Mouse (Mus musculus): ENCODE results near the gene Epor. TPM values are rescaled to one million over a fixed set of nuclear protein-coding genes. Genes with fewer than 3 reads are reported as not detected.

Epor gene
- polyA plus RNA-seq, 1 experiment from 2014 or later, result 1.0 TPM

DNA sequence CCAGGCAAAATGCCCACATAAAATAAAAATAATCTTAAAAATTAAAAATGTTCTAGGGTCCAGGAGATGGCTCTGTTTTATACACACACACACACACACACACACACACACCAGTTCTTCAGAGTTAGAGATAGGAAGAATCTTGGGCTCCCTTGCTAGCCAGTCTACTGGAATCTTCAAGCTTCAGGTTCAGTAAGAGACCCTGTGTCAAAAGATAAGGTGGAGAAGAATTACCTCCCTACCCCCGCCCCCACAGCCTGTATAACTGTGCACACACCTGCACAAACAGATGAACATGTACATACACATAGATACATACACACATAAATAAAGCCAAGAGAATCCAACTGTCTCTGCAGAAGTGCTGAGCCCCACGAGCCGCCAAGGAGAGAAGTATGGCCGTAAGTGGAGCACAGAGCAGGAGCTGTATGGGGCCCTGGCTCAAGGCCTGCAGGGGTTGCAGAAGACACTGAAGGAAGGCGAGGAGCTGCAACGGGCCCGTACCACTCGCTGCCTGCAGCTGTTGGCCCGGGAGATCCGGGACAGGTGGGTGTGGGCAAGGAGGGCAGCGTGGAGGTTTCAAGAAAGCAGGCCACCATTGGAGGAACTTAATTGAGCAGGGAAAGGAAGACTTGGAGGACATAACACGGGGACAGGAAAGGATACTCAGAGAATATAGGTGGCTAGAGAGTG lies 30.7 kb downstream of the Epor start:
- Histone ChIP-seq H3K9ac (replicated peaks) (no peak overlapping the region), H3K27me3 (replicated peaks) (no peaks in the 10 kb centered on the region), H3K9me3 (replicated peaks) (no peaks in the 10 kb centered on the region), H3K27ac (replicated peaks) (no peak overlapping the region), H3K4me1 (peaks cover 17% of the 10 kb centered on the region), H3K4me2 (no peak overlapping the region), H3K4me3 (replicated peaks) (no peak overlapping the region), H3K36me3 (no peaks in the 10 kb centered on the region)
- WGBS, result 65% methylated on average over 12 of the region's 12 CpGs
- no peak for ATAC-seq (ENCODE audit: low FRiP score)

DNA sequence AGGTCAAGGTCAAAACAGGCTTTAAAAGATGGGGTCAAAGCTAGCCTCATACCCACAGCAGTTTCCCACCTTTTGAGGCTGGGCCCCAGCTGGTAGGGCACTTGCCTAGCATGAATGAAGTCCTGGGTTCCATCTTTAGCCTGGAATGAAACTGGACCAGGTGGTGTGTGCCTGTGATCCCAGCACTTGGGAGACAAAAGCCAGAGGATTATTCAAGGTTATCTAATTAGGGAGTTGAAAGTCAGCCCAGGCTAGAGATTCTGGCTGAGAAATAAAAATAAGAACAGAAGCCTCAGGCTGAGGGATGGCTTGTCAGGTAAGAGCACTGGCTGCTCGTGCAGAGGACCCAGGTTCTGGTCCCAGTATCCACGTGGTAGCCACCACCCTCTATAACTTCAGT lies 31.3 kb downstream of the Epor start:
- Histone ChIP-seq H3K27ac (replicated peaks) (no peak overlapping the region), H3K4me2 (no peak overlapping the region), H3K4me3 (replicated peaks) (no peak overlapping the region), H3K36me3 (no peaks in the 10 kb centered on the region), H3K27me3 (replicated peaks) (no peaks in the 10 kb centered on the region), H3K9ac (replicated peaks) (no peak overlapping the region), H3K4me1 (peaks cover 17% of the 10 kb centered on the region), H3K9me3 (replicated peaks) (no peaks in the 10 kb centered on the region)
- ATAC-seq (ENCODE audit: low FRiP score), result no peak
- 64% methylated on average over 2 of the region's 2 CpGs for WGBS

DNA sequence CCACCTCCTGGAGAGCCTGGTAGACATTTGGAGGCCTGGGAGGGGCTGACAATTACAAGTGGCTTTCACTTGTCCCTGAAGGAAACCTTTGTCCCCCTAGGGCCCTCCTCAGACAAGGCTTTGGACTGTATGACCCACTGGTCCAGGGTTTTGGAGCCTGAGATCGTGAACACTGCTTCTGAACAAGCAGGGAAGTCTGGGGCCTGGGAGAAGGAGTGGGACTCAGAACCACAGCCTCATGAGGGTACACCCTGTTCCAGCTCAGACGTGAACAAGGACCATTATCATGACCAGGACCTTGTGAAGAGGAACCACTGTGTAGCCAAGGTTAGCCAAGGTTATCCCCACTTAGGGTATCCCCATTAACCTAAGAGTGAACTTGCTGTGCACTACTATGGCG lies 34.1 kb downstream of the Epor start:
- Histone ChIP-seq H3K4me3 (replicated peaks) (no peak overlapping the region), H3K27me3 (replicated peaks) (no peaks in the 10 kb centered on the region), H3K36me3 (no peaks in the 10 kb centered on the region), H3K27ac (replicated peaks) (no peak overlapping the region), H3K9me3 (replicated peaks) (no peaks in the 10 kb centered on the region), H3K4me1 (peaks cover 18% of the 10 kb centered on the region), H3K4me2 (no peak overlapping the region), H3K9ac (replicated peaks) (no peak overlapping the region)
- ATAC-seq (ENCODE audit: low FRiP score), result no peak
- 82% methylated on average over 3 of the region's 3 CpGs for WGBS

DNA sequence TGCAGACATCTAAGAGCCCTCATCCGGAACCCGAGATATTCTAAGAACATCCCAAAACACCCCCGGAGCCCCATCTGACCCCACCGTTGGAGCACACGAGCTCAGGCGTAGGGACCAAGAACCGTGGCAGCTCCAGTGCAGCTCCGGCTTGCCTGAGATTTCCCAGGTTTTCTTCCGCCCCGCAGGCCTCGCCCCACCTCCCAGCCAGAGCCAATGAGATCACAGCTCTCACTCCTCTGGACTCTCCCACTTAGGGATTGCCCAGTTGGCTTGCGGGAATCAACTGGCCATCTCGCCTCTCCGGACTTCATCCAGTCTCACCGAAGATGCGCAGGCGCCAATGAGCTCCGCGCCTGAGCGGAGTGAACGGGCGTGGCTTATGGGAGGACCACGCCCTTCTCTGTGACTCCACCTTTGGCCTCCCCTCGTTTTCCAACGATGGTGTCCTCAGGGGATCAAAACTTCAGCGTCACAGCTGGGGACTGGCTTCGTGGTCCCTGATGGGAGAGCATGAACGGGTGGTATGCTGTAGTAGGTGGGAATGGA lies 36.0 kb downstream of the Epor start, which contains the start of the genes Ccdc159 and Tmem205:
Ccdc159 (plus strand) TSS at position 264 of the 546 bp plus-strand sequence.
Tmem205 (minus strand) TSS at position 349 of the 546 bp plus-strand sequence.
- H3K27ac ChIP-seq (replicated peaks), result peak within 1 kb of the TSS; percentile 80
- peak; percentile 96 for ATAC-seq (ENCODE audit: low FRiP score)

DNA sequence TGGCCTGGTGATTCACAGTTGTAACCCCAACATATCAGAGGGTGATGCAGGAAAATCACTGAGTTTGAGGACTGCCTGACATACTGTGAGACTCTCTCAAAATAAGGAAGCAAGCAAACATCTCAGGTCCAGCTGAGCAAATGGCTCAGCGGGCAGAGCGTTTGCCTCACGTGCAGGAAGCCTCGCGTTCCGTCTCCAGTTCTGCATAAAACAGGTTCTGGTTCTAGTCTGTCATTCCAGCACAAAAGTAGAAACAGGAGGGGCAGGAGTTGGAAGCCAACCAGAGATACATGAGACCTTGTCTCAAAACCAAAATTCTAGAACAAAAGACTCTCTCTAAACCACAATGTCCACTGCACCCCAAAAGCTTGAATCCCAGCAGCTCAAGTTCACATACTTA lies 36.5 kb downstream of the Epor start:
- peak overlapping the region; percentile 59 for H3K4me2 ChIP-seq
- H3K4me1 ChIP-seq, result peaks cover 18% of the 10 kb centered on the region
- peak overlapping the region; percentile 52 for H3K4me3 ChIP-seq (replicated peaks)
- peak; percentile 6; the same call in 1 of the 2 replicates for ATAC-seq (ENCODE audit: low FRiP score)
- no peaks in the 10 kb centered on the region for H3K9me3 ChIP-seq (replicated peaks)
- no peaks in the 10 kb centered on the region for H3K27me3 ChIP-seq (replicated peaks)
- peaks cover 1% of the 10 kb centered on the region; the same call in 1 of the 2 replicates for H3K36me3 ChIP-seq
- peak overlapping the region; percentile 80 for H3K27ac ChIP-seq (replicated peaks)
- WGBS, result 0% methylated on average over 6 of the region's 6 CpGs
- peak overlapping the region; percentile 71 for H3K9ac ChIP-seq (replicated peaks)

More for the DNA sequence above, 36.0 kb downstream of the Epor start, which contains the start of the genes Ccdc159 and Tmem205:
- Histone ChIP-seq H3K27me3 (replicated peaks) (no peaks in the 10 kb centered on the region), H3K4me1 (peaks cover 18% of the 10 kb centered on the region), H3K9me3 (replicated peaks) (no peaks in the 10 kb centered on the region), H3K4me2 (peak within 1 kb of the TSS; percentile 59), H3K9ac (replicated peaks) (peak within 1 kb of the TSS; percentile 71), H3K4me3 (replicated peaks) (peak within 1 kb of the TSS; percentile 52), H3K36me3 (no peaks in the 10 kb centered on the region)
- WGBS, result under 1% methylated on average over 28 of the region's 28 CpGs

DNA sequence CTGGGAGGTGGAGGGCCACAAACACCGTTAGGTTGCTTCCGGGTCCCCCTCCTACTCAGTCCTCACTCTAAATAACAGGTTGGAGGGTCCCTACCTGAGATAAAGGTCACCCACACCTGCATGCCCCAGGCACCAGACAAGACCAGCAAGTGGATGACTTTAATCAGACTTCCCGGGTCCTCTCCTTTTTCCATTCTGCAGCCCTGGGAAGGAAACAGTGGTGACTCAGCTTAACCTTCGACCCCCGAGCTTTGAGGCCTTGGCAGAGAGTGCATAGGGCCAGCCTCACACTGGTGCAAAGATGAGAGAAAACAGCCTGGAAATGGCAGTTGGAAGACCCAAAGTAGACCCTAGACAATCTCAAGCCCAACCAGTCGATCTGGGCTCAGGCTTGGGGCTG lies 37.2 kb downstream of the Epor start:
- Histone ChIP-seq H3K27ac (replicated peaks) (peak overlapping the region; percentile 80; the same call in 1 of the 2 replicates), H3K9ac (replicated peaks) (peak overlapping the region; percentile 71), H3K4me2 (peak overlapping the region; percentile 59), H3K36me3 (peaks cover 2% of the 10 kb centered on the region; the same call in 1 of the 2 replicates), H3K9me3 (replicated peaks) (no peaks in the 10 kb centered on the region), H3K27me3 (replicated peaks) (no peaks in the 10 kb centered on the region), H3K4me1 (peaks cover 18% of the 10 kb centered on the region), H3K4me3 (replicated peaks) (peak overlapping the region; percentile 52)
- no peak for ATAC-seq (ENCODE audit: low FRiP score)
- WGBS, result 81% methylated on average over 6 of the region's 6 CpGs

DNA sequence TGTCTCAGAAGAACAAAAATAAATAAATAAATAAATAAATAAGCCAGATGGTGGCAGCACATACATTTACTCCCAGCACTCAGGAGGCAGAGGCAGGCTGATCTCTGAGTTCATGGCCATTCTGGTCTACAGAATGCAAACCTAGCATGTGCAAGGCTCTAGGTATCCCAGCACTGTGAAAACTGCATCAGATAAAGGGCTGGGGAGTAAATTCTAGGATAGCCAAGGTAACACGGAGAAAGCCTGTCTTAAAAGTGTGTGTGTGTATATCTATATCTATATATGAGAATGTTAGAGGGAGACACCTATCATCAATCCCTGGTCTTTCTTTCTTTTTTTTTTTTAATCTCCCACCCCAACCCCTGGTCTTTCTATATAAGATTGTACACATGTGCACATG lies 37.8 kb downstream of the Epor start:
- H3K36me3 ChIP-seq, result peaks cover 2% of the 10 kb centered on the region; the same call in 1 of the 2 replicates
- no peak overlapping the region for H3K4me3 ChIP-seq (replicated peaks)
- no peak overlapping the region for H3K9ac ChIP-seq (replicated peaks)
- H3K27me3 ChIP-seq (replicated peaks), result no peaks in the 10 kb centered on the region
- WGBS, result 96% methylated on average over 1 of the region's 1 CpGs
- H3K4me2 ChIP-seq, result no peak overlapping the region
- H3K4me1 ChIP-seq, result peaks cover 18% of the 10 kb centered on the region
- no peaks in the 10 kb centered on the region for H3K9me3 ChIP-seq (replicated peaks)
- no peak for ATAC-seq (ENCODE audit: low FRiP score)
- H3K27ac ChIP-seq (replicated peaks), result no peak overlapping the region

DNA sequence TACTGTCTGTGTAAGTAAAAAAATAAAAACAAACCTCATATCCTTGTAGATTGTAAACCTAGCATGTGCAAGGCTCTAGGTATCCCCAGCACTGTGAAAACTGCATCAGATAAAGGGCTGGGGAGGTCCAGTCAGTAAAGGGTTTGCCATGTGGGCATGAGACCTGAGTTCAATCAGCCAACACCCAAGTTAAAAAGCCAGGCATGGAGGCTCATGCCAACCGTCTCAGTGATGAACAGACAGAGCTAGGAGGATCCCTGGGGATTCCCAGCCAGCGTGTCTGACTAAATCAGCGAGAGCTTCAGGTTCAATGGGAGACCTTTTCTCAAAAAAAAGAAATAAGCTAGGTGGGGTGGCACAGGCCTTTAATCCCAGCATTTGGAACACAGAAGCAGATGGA lies 38.3 kb downstream of the Epor start:
- peaks cover 2% of the 10 kb centered on the region; the same call in 1 of the 2 replicates for H3K36me3 ChIP-seq
- no peak overlapping the region for H3K27ac ChIP-seq (replicated peaks)
- no peak overlapping the region for H3K4me2 ChIP-seq
- no peak for ATAC-seq (ENCODE audit: low FRiP score)
- 83% methylated on average over 3 of the region's 3 CpGs for WGBS
- H3K27me3 ChIP-seq (replicated peaks), result no peaks in the 10 kb centered on the region
- no peak overlapping the region for H3K4me3 ChIP-seq (replicated peaks)
- no peak overlapping the region for H3K9ac ChIP-seq (replicated peaks)
- H3K9me3 ChIP-seq (replicated peaks), result no peaks in the 10 kb centered on the region
- H3K4me1 ChIP-seq, result peaks cover 18% of the 10 kb centered on the region

DNA sequence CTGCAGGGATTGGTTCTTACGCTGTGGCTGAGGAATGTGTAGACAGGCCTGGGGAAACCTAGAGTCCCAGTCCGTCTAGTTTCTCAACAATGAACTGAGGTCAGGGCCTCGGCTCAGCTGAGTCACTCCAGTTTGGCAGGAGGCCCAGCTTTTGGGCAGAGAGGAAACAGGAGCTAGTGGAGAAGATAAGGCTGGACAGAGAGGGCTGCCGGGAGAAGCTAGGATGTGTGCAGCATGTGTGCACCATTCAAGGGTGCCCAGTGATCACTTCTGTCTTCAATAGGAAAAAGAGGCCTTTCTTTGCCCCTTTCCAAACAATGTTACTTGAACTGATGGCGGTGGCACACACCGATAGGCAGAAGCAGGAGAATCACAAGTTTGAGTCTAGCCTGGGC lies 39.2 kb downstream of the Epor start:
- ATAC-seq (ENCODE audit: low FRiP score), result no peak
- H3K27ac ChIP-seq (replicated peaks), result no peak overlapping the region
- WGBS, result 76% methylated on average over 6 of the region's 6 CpGs
- H3K27me3 ChIP-seq (replicated peaks), result no peaks in the 10 kb centered on the region
- no peak overlapping the region for H3K4me2 ChIP-seq
- H3K4me3 ChIP-seq (replicated peaks), result no peak overlapping the region
- peaks cover 18% of the 10 kb centered on the region for H3K4me1 ChIP-seq
- H3K9ac ChIP-seq (replicated peaks), result no peak overlapping the region
- no peaks in the 10 kb centered on the region for H3K9me3 ChIP-seq (replicated peaks)
- peaks cover 2% of the 10 kb centered on the region; the same call in 1 of the 2 replicates for H3K36me3 ChIP-seq

DNA sequence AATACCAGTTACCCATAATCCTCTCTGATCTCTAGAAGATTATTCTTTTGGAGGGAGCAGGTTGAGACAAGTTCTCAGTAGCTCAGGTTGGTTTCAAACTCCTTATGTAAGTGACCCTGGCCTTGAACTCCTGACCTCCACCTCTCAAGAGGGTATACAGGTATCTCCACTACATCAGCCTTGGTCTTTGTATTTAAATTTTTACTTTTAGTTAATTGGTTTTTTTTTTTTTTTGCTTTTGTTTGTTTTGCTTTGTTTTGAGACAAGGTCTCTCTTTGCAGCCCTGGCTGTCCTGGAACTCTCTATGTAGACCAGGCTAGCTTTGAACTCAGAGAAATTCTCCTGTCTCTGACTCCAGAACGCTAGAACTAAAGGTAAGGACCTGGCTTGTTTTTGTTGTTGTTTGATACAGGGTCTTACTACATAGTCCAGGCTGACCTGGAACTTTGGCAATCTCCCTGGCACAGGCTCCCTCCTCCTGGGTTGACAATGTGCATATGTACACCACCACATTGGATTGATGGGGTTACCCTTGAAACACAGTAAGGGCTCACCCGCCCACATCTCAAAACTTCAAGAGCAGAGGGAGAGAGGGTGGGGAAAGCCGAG lies 39.7 kb downstream of the Epor start:
- peaks cover 18% of the 10 kb centered on the region for H3K4me1 ChIP-seq
- no peaks in the 10 kb centered on the region for H3K9me3 ChIP-seq (replicated peaks)
- H3K4me3 ChIP-seq (replicated peaks), result no peak overlapping the region
- H3K9ac ChIP-seq (replicated peaks), result no peak overlapping the region
- no peak for ATAC-seq (ENCODE audit: low FRiP score)
- no peaks in the 10 kb centered on the region for H3K27me3 ChIP-seq (replicated peaks)
- H3K27ac ChIP-seq (replicated peaks), result no peak overlapping the region
- peaks cover 2% of the 10 kb centered on the region; the same call in 1 of the 2 replicates for H3K36me3 ChIP-seq
- 73% methylated on average over 3 of the region's 3 CpGs for WGBS
- no peak overlapping the region for H3K4me2 ChIP-seq

DNA sequence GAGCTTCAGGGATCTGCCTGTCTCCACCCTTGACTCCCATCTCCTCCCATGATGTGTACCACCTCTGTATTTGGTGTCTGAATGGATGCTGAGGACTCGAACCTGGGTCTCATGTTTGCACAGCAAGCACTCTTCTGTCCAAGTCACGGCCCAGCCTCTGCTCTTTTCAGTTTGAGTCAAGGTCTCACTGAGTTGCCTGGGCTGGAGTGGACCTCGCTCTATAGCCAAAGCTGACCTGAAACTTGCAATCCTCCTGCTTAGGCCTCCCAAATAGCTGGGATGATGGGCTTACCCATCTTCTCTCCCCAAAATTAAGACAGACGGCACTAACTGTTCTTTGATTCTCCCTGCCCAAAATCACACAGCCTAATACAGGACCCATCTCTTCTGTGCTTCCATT lies 40.3 kb downstream of the Epor start:
- no peak for ATAC-seq (ENCODE audit: low FRiP score)
- Histone ChIP-seq H3K27me3 (replicated peaks) (no peaks in the 10 kb centered on the region), H3K36me3 (peaks cover 2% of the 10 kb centered on the region; the same call in 1 of the 2 replicates), H3K27ac (replicated peaks) (no peak overlapping the region), H3K4me1 (peaks cover 23% of the 10 kb centered on the region), H3K9me3 (replicated peaks) (no peaks in the 10 kb centered on the region), H3K9ac (replicated peaks) (no peak overlapping the region), H3K4me3 (replicated peaks) (no peak overlapping the region), H3K4me2 (no peak overlapping the region)
- WGBS, result 90% methylated on average over 4 of the region's 4 CpGs
